Mouse (Mus musculus): Measurements from ENCODE around the gene Ganc. TPM values are rescaled to one million over a fixed set of nuclear protein-coding genes. Genes with fewer than 3 reads are reported as not detected.

The Ganc gene
- polyA plus RNA-seq, 1 experiment = not detected

- H3K27ac ChIP-seq (ENCODE audit: insufficient read depth, low read depth, low read length) = no peak overlapping the region
- no peak overlapping the region for H3K4me3 ChIP-seq (ENCODE audit: insufficient read depth, low read depth, low read length)
- WGBS = 66% methylated on average over 3 of the region's 3 CpGs
- TF ChIP-seq POLR2A (IDR thresholded peaks at IDR 0.05; ENCODE audit: insufficient read depth, low read depth, low read length) (no peak), CTCF (IDR thresholded peaks at IDR 0.05; ENCODE audit: insufficient read depth, low read depth, low read length) (no peak)
- H3K4me1 ChIP-seq (ENCODE audit: control insufficient read depth, insufficient read depth, low read length) = no peaks in the 10 kb centered on the region
Observed at GRCm38 (mm10) chr2:120502605-120502990, 98.9 kb downstream of the Ganc start.

- 93% methylated on average over 6 of the region's 6 CpGs for WGBS
- H3K27ac ChIP-seq (ENCODE audit: insufficient read depth, low read depth, low read length) = no peak overlapping the region
- TF ChIP-seq POLR2A (IDR thresholded peaks at IDR 0.05; ENCODE audit: insufficient read depth, low read depth, low read length) = no peak
- no peak for TF ChIP-seq CTCF (IDR thresholded peaks at IDR 0.05; ENCODE audit: insufficient read depth, low read depth, low read length)
- no peaks in the 10 kb centered on the region for H3K4me1 ChIP-seq (ENCODE audit: control insufficient read depth, insufficient read depth, low read length)
- no peak overlapping the region for H3K4me3 ChIP-seq (ENCODE audit: insufficient read depth, low read depth, low read length)
Observed at GRCm38 (mm10) chr2:120503094-120503493, 99.4 kb downstream of the Ganc start.

- TF ChIP-seq POLR2A (IDR thresholded peaks at IDR 0.05; ENCODE audit: insufficient read depth, low read depth, low read length) (no peak), CTCF (IDR thresholded peaks at IDR 0.05; ENCODE audit: insufficient read depth, low read depth, low read length) (no peak)
- no peak overlapping the region for H3K27ac ChIP-seq (ENCODE audit: insufficient read depth, low read depth, low read length)
- no peak overlapping the region for H3K4me3 ChIP-seq (ENCODE audit: insufficient read depth, low read depth, low read length)
- WGBS = 89% methylated on average over 5 of the region's 5 CpGs
- no peaks in the 10 kb centered on the region for H3K4me1 ChIP-seq (ENCODE audit: control insufficient read depth, insufficient read depth, low read length)
Observed at GRCm38 (mm10) chr2:120503992-120504391, 100.3 kb downstream of the Ganc start.

Other genes starting within 250 kb of the Ganc start
- gene Ehd4, start 249.3 kb upstream of the Ganc start, polyA plus RNA-seq (2012; ENCODE audit: insufficient read depth, insufficient read length, low replicate concordance, missing spikeins) = not detected in 2 replicates
- not detected in 2 replicates for gene Pla2g4e, start 158.6 kb upstream of the Ganc start, polyA plus RNA-seq (2012; ENCODE audit: insufficient read depth, insufficient read length, low replicate concordance, missing spikeins)
- gene Pla2g4d, start 114.7 kb upstream of the Ganc start, polyA plus RNA-seq (2012; ENCODE audit: insufficient read depth, insufficient read length, low replicate concordance, missing spikeins) = not detected in 2 replicates
- gene Pla2g4f, start 89.7 kb upstream of the Ganc start, polyA plus RNA-seq (2012; ENCODE audit: insufficient read depth, insufficient read length, low replicate concordance, missing spikeins) = not detected in 2 replicates
- gene Vps39, start 50.8 kb upstream of the Ganc start, polyA plus RNA-seq (2012; ENCODE audit: insufficient read depth, insufficient read length, low replicate concordance, missing spikeins) = 75.0 TPM in 1 of 2 replicates, not detected in the other
- gene Tmem87a, start 217 bp downstream of the Ganc start, polyA plus RNA-seq (2012; ENCODE audit: insufficient read depth, insufficient read length, low replicate concordance, missing spikeins) = not detected in 2 replicates
- gene Capn3, start 52.1 kb downstream of the Ganc start, polyA plus RNA-seq (2012; ENCODE audit: insufficient read depth, insufficient read length, low replicate concordance, missing spikeins) = not detected in 2 replicates
- 169 and 420 TPM in 2 replicates for gene Zfp106, start 159.9 kb downstream of the Ganc start, polyA plus RNA-seq (2012; ENCODE audit: insufficient read depth, insufficient read length, low replicate concordance, missing spikeins)
- gene Snap23, start 163.8 kb downstream of the Ganc start, polyA plus RNA-seq (2012; ENCODE audit: insufficient read depth, insufficient read length, low replicate concordance, missing spikeins) = not detected in 2 replicates
- gene Haus2, start 205.5 kb downstream of the Ganc start, polyA plus RNA-seq (2012; ENCODE audit: insufficient read depth, insufficient read length, low replicate concordance, missing spikeins) = not detected in 2 replicates
- gene Lrrc57, start 205.6 kb downstream of the Ganc start, polyA plus RNA-seq (2012; ENCODE audit: insufficient read depth, insufficient read length, low replicate concordance, missing spikeins) = not detected in 2 replicates
- gene Stard9, start 225.2 kb downstream of the Ganc start, polyA plus RNA-seq (2012; ENCODE audit: insufficient read depth, insufficient read length, low replicate concordance, missing spikeins) = not detected in 2 replicates

All from olfactory bulb, adult 2 months (tissue).